Comparison of ENCODE assay signal across 13 mouse cellular contexts in genomic region chr13:60045752-60046151, GRCm38 (mm10).
"Had no signal": no experiment of that assay in that cellular context is flagged by ENCODE, and none has a peak within 500 bp of the region (broad histone marks: within the 10 kb centered on the region; RNA-seq: fewer than 3 reads in every experiment).

No protein-coding gene starts in this region.

- H3K27ac ChIP-seq: liver, embryonic 13.5 days; lung, embryonic 15.5 days; macrophage; midbrain, embryonic 15.5 days; stomach, postnatal 0 days had no signal

- H3K9ac ChIP-seq: liver, embryonic 13.5 days; liver, postnatal 0 days; lung, embryonic 15.5 days; midbrain, embryonic 15.5 days had no signal

- ATAC-seq: liver, postnatal 0 days; midbrain, embryonic 15.5 days had no signal

- H3K4me1 ChIP-seq: liver, embryonic 13.5 days; megakaryocyte, embryonic 14.5 days had no signal

- H3K36me3 ChIP-seq: liver, embryonic 13.5 days; lung, embryonic 15.5 days; midbrain, embryonic 15.5 days had no signal

- H3K9me3 ChIP-seq: liver, embryonic 13.5 days; lung, embryonic 15.5 days; midbrain, embryonic 15.5 days had no signal

- DNase-seq: kidney, adult 2 months; kidney, postnatal 36 days; liver; liver, embryonic 13.5 days; liver, postnatal 0 days; lung, postnatal 14 days; thymus, postnatal 4 days had no signal

- H3K4me3 ChIP-seq: liver, embryonic 13.5 days; lung, embryonic 15.5 days; megakaryocyte, embryonic 14.5 days; midbrain, embryonic 15.5 days had no signal

- H3K27me3 ChIP-seq: liver, embryonic 13.5 days; lung, embryonic 15.5 days; megakaryocyte, embryonic 14.5 days; midbrain, embryonic 15.5 days had no signal

- H3K4me2 ChIP-seq: liver, embryonic 13.5 days; lung, embryonic 15.5 days; midbrain, embryonic 11.5 days; midbrain, embryonic 15.5 days had no signal
